Mouse (Mus musculus) kidney, postnatal 14 days (tissue): ENCODE results near the gene Cyp4f17.
"Not testable (repeated sequence)": the region's sequence is repeated elsewhere in the genome, so short reads cannot be mapped to it uniquely, and the experiment has no call there.

Experiments used
- DNase-seq: peaks from one replicate; pipeline ENCODE4 v3.0.0; 2022; ENCODE audit warnings: mixed read lengths

Cyp4f17 gene

GRCm38 (mm10) chr17:32505851-32506728, at the start of gene Cyp4f17:
Gene Cyp4f17, plus strand, starts transcription at chr17:32506050.
- peak; percentile 73 for DNase-seq

DNA sequence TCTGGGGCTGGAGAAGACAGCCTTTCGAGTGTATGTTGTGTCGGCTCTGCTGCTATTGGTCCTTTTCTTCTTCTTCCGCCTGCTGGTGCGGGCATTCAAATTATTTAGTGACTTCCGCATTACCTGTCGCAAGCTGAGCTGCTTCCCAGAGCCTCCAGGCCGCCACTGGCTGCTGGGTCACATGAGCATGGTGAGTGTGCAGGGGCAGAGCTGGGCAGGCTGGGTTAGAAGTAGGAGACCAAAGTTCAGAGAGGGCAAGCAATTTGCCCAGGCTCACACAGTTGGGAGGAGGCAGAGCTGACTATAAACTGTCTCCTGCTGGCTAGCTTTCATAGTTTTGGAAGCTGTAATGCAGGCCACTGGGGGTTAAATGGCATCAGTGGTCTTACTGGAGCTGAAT, 37.4 kb upstream of the Cyp4f17 start:
- DNase-seq: no peak

GRCm38 (mm10) chr17:32470795-32471194, 35.1 kb upstream of the Cyp4f17 start:
- no peak for DNase-seq

DNA sequence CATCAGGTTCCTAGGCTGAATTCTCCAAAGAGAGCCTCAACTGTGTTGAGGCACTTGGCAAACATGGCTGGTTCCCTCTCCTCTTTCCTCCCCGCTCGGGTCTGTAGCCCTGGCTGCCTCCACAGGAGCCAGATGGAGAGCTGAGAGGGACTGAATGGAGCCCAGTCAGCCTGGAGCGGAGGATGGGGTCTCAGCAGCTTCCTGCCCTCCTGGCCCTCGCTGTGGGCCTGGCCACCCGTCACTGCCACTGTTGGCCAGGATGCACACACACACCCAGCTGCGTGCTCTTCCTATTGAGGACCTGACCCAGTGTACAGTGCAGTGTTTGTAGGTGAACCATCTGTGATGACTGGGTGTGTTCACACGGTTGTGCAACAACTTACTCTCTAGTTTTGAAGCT, 33.7 kb upstream of the Cyp4f17 start:
- DNase-seq: no peak

GRCm38 (mm10) chr17:32474954-32475560, 30.8 kb upstream of the Cyp4f17 start:
- DNase-seq: no peak

DNA sequence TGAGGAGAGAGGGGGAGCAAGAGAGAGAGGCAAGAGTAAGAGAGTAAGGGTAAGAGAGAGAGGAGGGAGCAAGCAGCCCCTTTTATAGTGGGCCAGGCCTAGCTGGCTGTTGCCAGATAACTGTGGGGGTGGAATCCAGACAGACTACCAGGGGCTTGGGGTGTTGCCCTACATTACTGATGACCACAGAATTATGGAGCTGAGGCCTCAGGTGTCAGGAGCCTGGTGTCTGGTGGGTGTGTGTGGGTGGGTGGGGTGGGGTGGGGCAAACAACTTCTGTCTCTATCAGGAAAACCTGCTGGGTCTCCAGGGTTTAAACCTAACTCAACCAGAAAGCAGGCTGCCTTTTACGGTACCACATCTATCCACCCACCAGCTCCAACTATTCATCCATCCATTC, 28.6 kb upstream of the Cyp4f17 start:
- DNase-seq: no peak

DNA sequence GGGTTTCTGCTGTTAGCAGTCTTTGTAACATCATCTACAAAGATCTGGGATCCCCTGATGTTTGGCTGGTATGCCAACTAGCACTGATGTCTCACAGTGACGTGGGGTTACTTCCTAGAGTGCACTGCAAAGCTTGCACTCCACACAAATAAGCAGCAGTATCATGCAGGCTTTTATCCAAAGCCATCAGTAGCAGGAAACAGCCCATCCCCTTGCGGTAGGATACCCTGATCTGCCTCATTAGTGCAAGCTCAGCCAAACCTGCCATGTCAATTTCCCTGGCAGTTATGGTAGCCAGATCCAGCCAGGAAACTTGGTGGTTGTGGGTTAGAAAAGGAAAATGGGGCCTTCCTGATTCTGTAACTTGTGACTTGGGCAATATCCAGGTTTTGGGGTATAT, 27.1 kb upstream of the Cyp4f17 start:
- DNase-seq: no peak

GRCm38 (mm10) chr17:32479554-32480506, 26.0 kb upstream of the Cyp4f17 start:
- DNase-seq: peak; percentile 15

DNA sequence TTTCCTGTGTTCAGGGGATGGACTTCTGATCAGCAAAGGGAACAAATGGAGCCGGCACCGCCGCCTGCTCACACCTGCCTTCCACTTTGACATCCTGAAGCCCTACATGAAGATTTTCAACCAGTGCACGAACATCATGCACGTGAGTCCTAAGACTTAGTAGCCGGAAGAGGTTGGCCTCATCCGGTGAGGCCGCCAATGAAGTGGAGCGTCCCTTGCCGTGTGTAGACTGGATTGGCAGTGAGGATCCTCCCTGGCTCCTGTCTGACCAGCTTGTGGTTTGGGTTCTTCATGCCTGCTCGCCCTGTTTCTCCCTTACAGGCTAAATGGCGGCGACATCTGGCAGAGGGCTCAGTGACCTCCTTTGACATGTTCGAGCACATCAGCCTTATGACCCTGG, 24.1 kb upstream of the Cyp4f17 start:
- DNase-seq: no peak

- DNase-seq: peak; percentile 95
Measured at GRCm38 (mm10) chr17:32483200-32483599, 22.6 kb upstream of the Cyp4f17 start.

DNA sequence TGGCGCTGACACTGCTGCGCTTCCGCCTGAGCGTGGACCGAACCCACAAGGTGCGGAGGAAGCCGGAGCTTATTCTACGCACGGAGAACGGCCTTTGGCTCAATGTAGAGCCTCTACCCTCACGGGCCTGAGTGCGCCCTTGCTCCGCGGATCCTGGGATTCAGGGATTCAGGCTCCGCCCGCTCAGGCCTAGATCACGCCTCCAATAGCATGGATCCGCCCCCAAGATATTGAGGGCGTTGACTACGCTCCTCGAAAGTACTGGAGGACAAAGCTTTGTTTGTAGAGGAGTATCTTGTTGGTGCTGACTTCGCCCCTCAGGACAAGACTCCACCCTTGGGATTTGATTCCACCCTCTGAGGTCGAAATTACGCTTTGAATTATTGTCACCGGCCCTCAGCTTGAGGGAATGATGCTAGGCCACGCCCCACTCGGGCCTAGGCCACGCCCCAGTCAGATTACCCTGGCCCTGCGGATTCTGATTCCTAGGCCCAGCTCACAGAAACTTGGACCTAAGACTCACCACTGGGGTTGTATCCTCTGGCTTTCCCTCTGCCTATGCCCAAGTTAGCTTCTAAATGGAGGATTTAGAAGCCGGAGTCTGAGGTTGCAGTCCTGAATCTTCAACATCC, 13.4 kb upstream of the Cyp4f17 start:
- DNase-seq: peak; percentile 41

- DNase-seq: peak; percentile 78
Measured at GRCm38 (mm10) chr17:32494601-32495000, 11.2 kb upstream of the Cyp4f17 start.

DNA sequence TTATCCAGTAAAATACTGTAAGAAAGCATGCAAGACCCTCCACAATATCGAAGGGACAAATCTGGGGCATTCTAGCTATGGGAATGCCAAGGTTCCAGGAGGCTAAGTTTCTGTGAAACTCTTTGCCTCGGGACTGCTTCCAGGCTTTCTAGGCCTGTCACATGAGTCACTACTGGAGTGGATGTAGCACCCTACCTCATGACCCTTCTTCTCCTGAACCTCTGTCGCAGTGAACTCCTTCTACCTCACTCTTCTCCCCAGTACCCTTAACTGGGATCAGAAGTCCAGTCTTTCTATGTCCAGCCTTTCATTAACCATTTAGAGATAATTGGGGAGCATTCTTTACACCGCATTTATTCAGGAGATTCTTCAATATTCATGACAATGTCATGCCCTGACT, 5.3 kb upstream of the Cyp4f17 start:
- DNase-seq: not testable (repeated sequence)

- no peak for DNase-seq
Measured at GRCm38 (mm10) chr17:32501051-32501450, 4.8 kb upstream of the Cyp4f17 start.

GRCm38 (mm10) chr17:32503111-32503510, 2.7 kb upstream of the Cyp4f17 start:
- DNase-seq: peak; percentile 31

DNA sequence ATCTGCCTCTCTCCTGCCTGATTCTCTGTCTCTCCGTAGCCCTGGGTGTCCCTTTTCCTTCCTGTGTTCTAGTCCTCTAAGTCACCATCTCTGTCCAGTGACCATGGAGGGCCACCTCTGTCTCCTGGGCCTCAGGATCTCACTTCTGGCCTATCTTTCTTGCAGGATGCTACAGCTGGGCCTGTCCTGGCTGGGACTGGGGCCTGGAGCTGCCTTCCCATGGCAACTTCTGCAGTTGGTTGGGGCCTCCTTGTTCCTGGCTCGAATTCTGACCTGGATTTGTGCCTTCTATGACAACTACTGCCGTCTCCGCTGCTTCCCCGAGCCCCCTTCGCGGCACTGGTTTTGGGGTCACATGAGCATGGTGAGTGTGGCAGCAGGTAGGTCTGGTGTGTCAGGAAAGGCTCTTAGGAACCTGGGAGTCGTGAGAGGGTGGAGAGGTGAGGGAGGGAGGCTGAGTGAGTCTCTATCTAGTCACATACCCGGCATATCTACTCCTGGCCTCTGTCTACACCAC, 937 bp downstream of the Cyp4f17 start:
- no peak for DNase-seq

DNA sequence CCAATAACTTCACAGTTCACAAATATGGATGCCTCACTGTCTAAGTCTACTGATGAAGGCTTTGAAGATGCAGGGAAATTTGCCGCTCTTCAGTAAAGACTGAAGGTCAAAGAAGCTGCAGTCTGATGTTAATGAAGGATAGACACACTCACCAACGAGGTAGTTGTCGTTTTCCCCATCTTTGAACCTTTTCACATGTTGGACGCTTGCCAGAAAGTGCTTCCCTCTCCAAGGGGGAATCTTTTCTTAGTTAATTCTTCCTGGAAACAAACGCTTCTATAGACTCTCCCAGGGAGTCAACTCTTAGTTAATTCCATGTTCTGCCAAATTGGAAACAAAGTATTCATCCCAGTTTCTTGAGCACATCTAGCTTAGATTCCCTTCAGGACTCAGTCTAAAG, 10.3 kb downstream of the Cyp4f17 start:
- no peak for DNase-seq

GRCm38 (mm10) chr17:32521981-32522380, 16.1 kb downstream of the Cyp4f17 start:
- DNase-seq: no peak

GRCm38 (mm10) chr17:32522386-32522785, 16.5 kb downstream of the Cyp4f17 start:
- DNase-seq: no peak

DNA sequence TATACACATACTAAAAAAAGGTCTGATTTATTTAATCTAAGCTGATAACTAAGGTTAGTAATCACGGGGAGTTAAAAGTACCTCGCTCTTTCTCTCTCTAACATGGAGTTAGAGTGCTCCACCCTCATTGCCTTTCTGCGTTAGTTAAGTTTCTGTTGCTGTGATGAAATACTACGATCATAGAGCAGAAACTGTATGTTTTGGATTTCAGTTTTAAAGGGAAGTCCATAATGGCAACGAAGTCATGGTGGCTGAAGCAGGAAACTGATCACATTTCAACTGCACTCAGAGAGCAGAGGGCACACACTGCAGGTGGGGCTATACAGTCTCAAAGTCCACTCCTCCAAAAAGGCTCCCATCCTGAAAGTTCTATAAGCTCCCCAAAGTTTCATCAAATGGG, 17.0 kb downstream of the Cyp4f17 start:
- DNase-seq: no peak

DNA sequence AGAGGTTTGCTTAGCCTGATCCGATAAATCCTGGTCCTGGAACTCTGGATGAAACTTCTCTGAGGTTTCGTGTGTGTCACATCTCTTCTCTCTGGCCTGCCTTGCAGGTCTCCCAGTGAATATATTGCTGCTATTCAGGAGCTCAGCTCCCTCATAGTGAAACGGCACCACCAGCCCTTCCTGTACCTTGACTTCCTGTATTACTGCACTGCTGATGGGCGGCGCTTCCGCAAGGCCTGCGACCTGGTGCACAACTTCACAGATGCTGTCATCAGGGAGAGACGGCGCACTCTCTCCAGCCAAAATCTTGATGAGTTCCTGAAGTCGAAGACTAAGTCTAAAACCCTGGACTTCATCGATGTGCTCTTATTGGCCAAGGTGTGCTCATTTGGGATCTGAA, 18.0 kb downstream of the Cyp4f17 start:
- no peak for DNase-seq

- DNase-seq: not testable (repeated sequence)
Measured at GRCm38 (mm10) chr17:32526341-32526740, 20.5 kb downstream of the Cyp4f17 start.
